In genomic region chr14:75130501-75131318, GRCm38 (mm10) we compare ENCODE assay signal across 7 mouse cellular contexts. TPM values are rescaled to one million over a fixed set of nuclear protein-coding genes. Genes with fewer than 3 reads are reported as not detected.
DNase-seq lines count a peak whose midpoint lies in the region; ATAC-seq and TF ChIP-seq lines count a peak whose summit lies in the region.

TSS of gene Lrrc63 (minus strand) at chr14:75130881.
TSS of gene Lcp1 (plus strand) at chr14:75131101.

- peak; percentile 87 for ATAC-seq in embryonic facial prominence, embryonic 12.5 days (ENCODE audit: insufficient number of reproducible peaks, insufficient read depth, low FRiP score, low TSS enrichment)
- ATAC-seq in limb, embryonic 13.5 days (ENCODE audit: low FRiP score, low read depth) = peak; percentile 92
- ATAC-seq in midbrain, embryonic 15.5 days (replicated peaks) = peak; percentile 94

- no peaks in the 10 kb centered on the region for H3K4me1 ChIP-seq in embryonic facial prominence, embryonic 12.5 days
- no peaks in the 10 kb centered on the region for H3K4me1 ChIP-seq in heart, adult 2 months (ENCODE audit: control insufficient read depth, insufficient read depth, low read length)
- 0 out of 2 replicates have a peak, but pooled peaks cover 5% of the 10 kb centered on the region for H3K4me1 ChIP-seq in kidney, adult 2 months (ENCODE audit: control insufficient read depth, insufficient read depth, low read length)
- 0 out of 2 replicates have a peak, but pooled peaks cover 4% of the 10 kb centered on the region for H3K4me1 ChIP-seq in limb, embryonic 13.5 days
- H3K4me1 ChIP-seq in midbrain, embryonic 15.5 days = peaks cover 11% of the 10 kb centered on the region

- H3K4me2 ChIP-seq in embryonic facial prominence, embryonic 12.5 days (replicated peaks) = peak within 1 kb of the TSS; percentile 66
- H3K4me2 ChIP-seq in limb, embryonic 13.5 days (replicated peaks) = peak within 1 kb of the TSS; percentile 88
- H3K4me2 ChIP-seq in midbrain, embryonic 15.5 days = peak within 1 kb of the TSS; percentile 88

- TF ChIP-seq POLR2A in heart, adult 2 months (IDR thresholded peaks at IDR 0.05; ENCODE audit: insufficient read depth, low read depth, low read length) = peak; percentile 52; the same call in 1 of the 2 replicates
- no peak for TF ChIP-seq POLR2A in kidney, adult 2 months (IDR thresholded peaks at IDR 0.05; ENCODE audit: low read depth, low read length)

- no peaks in the 10 kb centered on the region for H3K9me3 ChIP-seq in embryonic facial prominence, embryonic 12.5 days
- H3K9me3 ChIP-seq in limb, embryonic 13.5 days = no peaks in the 10 kb centered on the region
- H3K9me3 ChIP-seq in midbrain, embryonic 15.5 days = no peaks in the 10 kb centered on the region

- DNase-seq in adrenal gland, postnatal 36 days = peak; percentile 81 to 83
- peak; percentile 80 for DNase-seq in heart, adult 2 months
- DNase-seq in kidney, adult 2 months = peak; percentile 88
- peak; percentile 76 to 85 for DNase-seq in spleen, adult 18-20 months

- TF ChIP-seq CTCF in heart, adult 2 months (IDR thresholded peaks at IDR 0.05) = no peak
- TF ChIP-seq CTCF in kidney, adult 2 months (conservative IDR thresholded peaks at IDR 0.05; ENCODE audit: insufficient read depth, insufficient read length, low read depth, low read length) = no peak

- WGBS in embryonic facial prominence, embryonic 12.5 days = 1% methylated on average over 39 of the region's 42 CpGs
- WGBS in heart, adult 2 months = 2% methylated on average over 38 of the region's 42 CpGs
- under 1% methylated on average over 41 of the region's 42 CpGs for WGBS in kidney, adult 2 months
- WGBS in limb, embryonic 13.5 days = under 1% methylated on average over 37 of the region's 42 CpGs
- WGBS in midbrain, embryonic 15.5 days = 1% methylated on average over 39 of the region's 42 CpGs

- H3K36me3 ChIP-seq in embryonic facial prominence, embryonic 12.5 days = no peaks in the 10 kb centered on the region
- no peaks in the 10 kb centered on the region for H3K36me3 ChIP-seq in heart, adult 2 months (ENCODE audit: control insufficient read depth, insufficient read depth, low read length)
- no peaks in the 10 kb centered on the region for H3K36me3 ChIP-seq in kidney, adult 2 months (ENCODE audit: control insufficient read depth, insufficient read depth, low read length)
- H3K36me3 ChIP-seq in limb, embryonic 13.5 days = no peaks in the 10 kb centered on the region
- no peaks in the 10 kb centered on the region for H3K36me3 ChIP-seq in midbrain, embryonic 15.5 days (replicated peaks)

- intact Hi-C loops in heart, adult 2 months (cut with DNase I) = no loop called here

- peak within 1 kb of the TSS; percentile 57 for H3K9ac ChIP-seq in embryonic facial prominence, embryonic 12.5 days
- peak within 1 kb of the TSS; percentile 45 for H3K9ac ChIP-seq in heart, adult 2 months (ENCODE audit: low read depth, low read length)
- H3K9ac ChIP-seq in limb, embryonic 13.5 days = peak within 1 kb of the TSS; percentile 64
- peak within 1 kb of the TSS; percentile 57 for H3K9ac ChIP-seq in midbrain, embryonic 15.5 days

- H3K27me3 ChIP-seq in embryonic facial prominence, embryonic 12.5 days = no peaks in the 10 kb centered on the region
- H3K27me3 ChIP-seq in heart, adult 2 months (ENCODE audit: control insufficient read depth, insufficient read depth, low read length) = no peaks in the 10 kb centered on the region
- no peaks in the 10 kb centered on the region for H3K27me3 ChIP-seq in kidney, adult 2 months (replicated peaks; ENCODE audit: control insufficient read depth, insufficient read depth, low read length)
- no peaks in the 10 kb centered on the region for H3K27me3 ChIP-seq in limb, embryonic 13.5 days
- H3K27me3 ChIP-seq in midbrain, embryonic 15.5 days (replicated peaks) = no peaks in the 10 kb centered on the region

- H3K27ac ChIP-seq in embryonic facial prominence, embryonic 12.5 days = peak within 1 kb of the TSS; percentile 30
- H3K27ac ChIP-seq in heart, adult 2 months = 0 out of 2 replicates have a peak within 1 kb of the TSS, but pooled peaks have one; percentile 7
- H3K27ac ChIP-seq in kidney, adult 2 months (ENCODE audit: insufficient read depth, low read depth, low read length) = no peak within 1 kb of the TSS; the same call in 1 of the 2 replicates
- 0 out of 2 replicates have a peak within 1 kb of the TSS, but pooled peaks have one; percentile 28 for H3K27ac ChIP-seq in limb, embryonic 13.5 days
- H3K27ac ChIP-seq in midbrain, embryonic 15.5 days = peak within 1 kb of the TSS; percentile 61

- no peak for TF ChIP-seq EP300 in heart, adult 2 months (IDR thresholded peaks at IDR 0.05; ENCODE audit: insufficient read depth, low read depth, low read length)

- no peaks in the 10 kb centered on the region for H3K79me2 ChIP-seq in heart, adult 2 months (replicated peaks; ENCODE audit: control insufficient read depth, insufficient read depth, low read length)

- peak within 1 kb of the TSS; percentile 59 for H3K4me3 ChIP-seq in embryonic facial prominence, embryonic 12.5 days
- H3K4me3 ChIP-seq in heart, adult 2 months = peak within 1 kb of the TSS; percentile 55
- peak within 1 kb of the TSS; percentile 55 for H3K4me3 ChIP-seq in kidney, adult 2 months (ENCODE audit: insufficient read depth, low read depth, low read length)
- H3K4me3 ChIP-seq in limb, embryonic 13.5 days = peak within 1 kb of the TSS; percentile 61
- H3K4me3 ChIP-seq in midbrain, embryonic 15.5 days = peak within 1 kb of the TSS; percentile 53

RNA-seq across cellular contexts. Expression of gene Lrrc63, which starts in this region (rescaled TPM):
- not detected for total RNA-seq in adrenal gland, postnatal 36 days (2021)
- polyA plus RNA-seq in embryonic facial prominence, embryonic 12.5 days (2016; fragmentation: Nextera tagmentation; extraction: Ambion mirVana) = not detected in 2 replicates
- not detected for total RNA-seq in heart, adult 2 months (2021)
- polyA plus RNA-seq in heart, adult 2 months (2012; rRNA removed) = 0.04 and 0.06 TPM in 2 replicates
- not detected in 2 replicates for polyA plus RNA-seq in kidney, adult 2 months (2012; rRNA removed)
- polyA plus RNA-seq in limb, embryonic 13.5 days (2015; fragmentation: Nextera tagmentation; extraction: Ambion mirVana) = not detected in 2 replicates
- 0.06 TPM in 2 replicates for polyA plus RNA-seq in midbrain, embryonic 15.5 days (2015; fragmentation: Nextera tagmentation; extraction: Ambion mirVana)

RNA-seq across cellular contexts. Expression of gene Lcp1, which starts in this region (rescaled TPM):
- 10 to 100 TPM; 13.8 to 16.9 TPM for total RNA-seq in adrenal gland, postnatal 36 days (2021)
- polyA plus RNA-seq in embryonic facial prominence, embryonic 12.5 days (2016; fragmentation: Nextera tagmentation; extraction: Ambion mirVana) = 24.3 and 25.6 TPM in 2 replicates
- 10 to 100 TPM; 14.3 to 15.2 TPM for total RNA-seq in heart, adult 2 months (2021)
- polyA plus RNA-seq in heart, adult 2 months (2012; rRNA removed) = 6.8 and 9.2 TPM in 2 replicates
- 7.3 and 13.7 TPM in 2 replicates for polyA plus RNA-seq in kidney, adult 2 months (2012; rRNA removed)
- 24.8 and 26.4 TPM in 2 replicates for polyA plus RNA-seq in limb, embryonic 13.5 days (2015; fragmentation: Nextera tagmentation; extraction: Ambion mirVana)
- polyA plus RNA-seq in midbrain, embryonic 15.5 days (2015; fragmentation: Nextera tagmentation; extraction: Ambion mirVana) = 12.0 and 12.9 TPM in 2 replicates
